Mouse (Mus musculus): Measurements from ENCODE around the gene Ccdc93. TPM values are rescaled to one million over a fixed set of nuclear protein-coding genes. Genes with fewer than 3 reads are reported as not detected.

Ccdc93 gene
- polyA plus RNA-seq, 1 experiment, result 5.2 TPM

DNA sequence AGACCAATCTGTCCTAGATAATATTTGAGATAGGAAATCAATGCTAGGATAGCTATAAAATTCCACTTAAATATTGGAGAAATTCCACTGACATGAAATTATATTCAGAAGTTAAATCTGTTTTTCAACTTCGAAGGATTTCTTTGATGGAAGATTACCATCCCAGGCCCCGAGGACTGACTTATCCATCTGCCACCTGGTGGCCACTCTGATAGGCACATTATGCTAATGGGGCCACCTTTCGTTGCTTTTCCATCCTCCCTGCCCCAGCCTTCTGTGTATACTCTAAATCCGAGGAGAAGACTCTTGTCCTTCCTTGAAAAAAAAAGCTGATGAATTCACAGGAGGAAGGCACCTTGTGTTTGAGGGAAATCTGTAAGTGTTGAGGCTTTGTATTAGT is 11.8 kb upstream of the Ccdc93 start:
- Histone ChIP-seq H3K36me3 (ENCODE audit: control insufficient read depth, insufficient read depth, low read length) (no peaks in the 10 kb centered on the region), H3K27ac (ENCODE audit: control insufficient read depth, insufficient read depth, low read depth, low read length) (no peak overlapping the region), H3K4me1 (ENCODE audit: control insufficient read depth, insufficient read depth, low read length) (no peaks in the 10 kb centered on the region), H3K27me3 (ENCODE audit: control insufficient read depth, insufficient read depth, low read length) (no peaks in the 10 kb centered on the region), H3K4me3 (ENCODE audit: control insufficient read depth, low read depth, low read length) (no peak overlapping the region)
- no peak for TF ChIP-seq POLR2A (IDR thresholded peaks at IDR 0.05; ENCODE audit: control insufficient read depth, low read depth, low read length)
- TF ChIP-seq CTCF (IDR thresholded peaks at IDR 0.05; ENCODE audit: control insufficient read depth, insufficient read depth, insufficient replicate concordance, low read depth, low read length), result no peak; the same call in 1 of the 2 replicates

DNA sequence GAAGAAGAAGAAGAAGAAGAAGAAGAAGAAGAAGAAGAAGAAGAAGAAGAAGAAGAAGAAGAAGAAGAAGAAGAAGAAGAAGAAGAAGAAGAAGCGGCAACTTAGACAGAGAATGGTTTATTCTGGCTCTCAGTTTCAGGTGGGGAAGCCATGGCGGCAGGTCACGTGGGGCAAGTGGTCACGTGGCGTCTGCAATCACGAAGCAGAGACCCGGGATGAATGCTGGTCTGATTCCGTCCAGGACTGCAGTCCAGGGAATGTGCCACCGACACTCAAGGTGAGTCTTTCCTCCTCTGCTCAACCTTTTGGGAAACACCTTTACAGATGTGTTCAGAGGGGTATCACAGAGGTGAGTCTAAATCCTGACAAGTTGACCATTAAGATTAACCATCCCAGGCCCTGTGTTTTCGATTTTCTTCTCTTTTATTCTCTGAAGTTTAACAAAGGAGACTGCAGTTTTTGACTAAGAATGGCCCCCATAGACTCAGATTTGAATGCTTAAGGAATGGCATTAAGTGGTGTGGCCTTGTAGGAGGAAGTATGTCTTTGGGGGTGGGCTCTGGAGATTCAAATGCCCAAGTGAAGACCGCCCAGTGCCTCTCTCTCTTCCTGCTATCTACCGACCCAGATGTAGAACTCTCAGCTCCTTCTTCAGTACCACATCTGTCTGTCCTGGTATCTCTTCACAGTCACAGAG is 11.1 kb upstream of the Ccdc93 start:
- Histone ChIP-seq H3K27me3 (ENCODE audit: control insufficient read depth, insufficient read depth, low read length) (no peaks in the 10 kb centered on the region), H3K27ac (ENCODE audit: control insufficient read depth, insufficient read depth, low read depth, low read length) (no peak overlapping the region), H3K36me3 (ENCODE audit: control insufficient read depth, insufficient read depth, low read length) (no peaks in the 10 kb centered on the region), H3K4me3 (ENCODE audit: control insufficient read depth, low read depth, low read length) (no peak overlapping the region), H3K4me1 (ENCODE audit: control insufficient read depth, insufficient read depth, low read length) (no peaks in the 10 kb centered on the region)
- TF ChIP-seq POLR2A (IDR thresholded peaks at IDR 0.05; ENCODE audit: control insufficient read depth, low read depth, low read length) (no peak), CTCF (IDR thresholded peaks at IDR 0.05; ENCODE audit: control insufficient read depth, insufficient read depth, insufficient replicate concordance, low read depth, low read length) (no peak)

DNA sequence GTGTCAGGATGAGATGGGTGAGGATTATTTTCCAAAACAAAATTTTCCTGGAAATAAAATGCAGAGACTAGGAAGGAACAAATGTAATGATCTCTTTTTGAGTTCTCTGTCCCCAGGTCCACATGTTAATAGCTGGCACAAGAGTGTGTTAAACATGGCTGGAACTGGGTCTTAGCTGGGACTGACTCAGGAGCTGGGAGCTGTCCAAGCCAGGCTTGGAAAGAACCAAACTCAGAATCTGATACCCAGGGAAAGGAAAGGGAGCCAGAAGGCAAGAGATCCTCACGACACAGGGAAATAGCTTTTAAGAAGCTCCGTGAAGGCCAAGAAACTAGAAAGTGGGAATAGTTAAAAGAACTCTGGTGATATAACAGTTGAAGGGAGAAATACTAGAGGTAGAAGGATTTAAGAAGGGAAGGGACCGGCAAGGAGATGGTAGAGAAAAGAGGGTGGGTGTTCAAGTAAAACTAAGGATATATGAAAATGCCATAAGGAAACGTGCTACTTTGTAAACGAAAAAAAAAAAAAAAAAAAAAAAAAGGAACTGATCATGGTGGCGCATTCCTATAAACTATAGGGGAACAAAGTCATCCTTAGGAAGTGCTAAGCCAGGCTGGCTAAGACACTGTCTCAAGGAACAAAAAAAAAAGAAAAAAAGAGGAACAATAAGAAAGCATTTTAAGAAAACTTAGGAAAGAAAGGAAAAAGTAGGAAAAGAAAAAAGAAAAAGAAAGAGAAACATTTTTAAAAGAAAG is 489 bp upstream of the Ccdc93 start:
- H3K4me1 ChIP-seq (ENCODE audit: control insufficient read depth, insufficient read depth, low read length), result peaks cover 11% of the 10 kb centered on the region
- TF ChIP-seq CTCF (IDR thresholded peaks at IDR 0.05; ENCODE audit: control insufficient read depth, insufficient read depth, insufficient replicate concordance, low read depth, low read length) (no peak), POLR2A (IDR thresholded peaks at IDR 0.05; ENCODE audit: control insufficient read depth, low read depth, low read length) (no peak)
- H3K36me3 ChIP-seq (ENCODE audit: control insufficient read depth, insufficient read depth, low read length), result no peaks in the 10 kb centered on the region
- no peaks in the 10 kb centered on the region for H3K27me3 ChIP-seq (ENCODE audit: control insufficient read depth, insufficient read depth, low read length)
- H3K27ac ChIP-seq (ENCODE audit: control insufficient read depth, insufficient read depth, low read depth, low read length), result no peak overlapping the region
- peak overlapping the region; percentile 84 for H3K4me3 ChIP-seq (ENCODE audit: control insufficient read depth, low read depth, low read length)

DNA sequence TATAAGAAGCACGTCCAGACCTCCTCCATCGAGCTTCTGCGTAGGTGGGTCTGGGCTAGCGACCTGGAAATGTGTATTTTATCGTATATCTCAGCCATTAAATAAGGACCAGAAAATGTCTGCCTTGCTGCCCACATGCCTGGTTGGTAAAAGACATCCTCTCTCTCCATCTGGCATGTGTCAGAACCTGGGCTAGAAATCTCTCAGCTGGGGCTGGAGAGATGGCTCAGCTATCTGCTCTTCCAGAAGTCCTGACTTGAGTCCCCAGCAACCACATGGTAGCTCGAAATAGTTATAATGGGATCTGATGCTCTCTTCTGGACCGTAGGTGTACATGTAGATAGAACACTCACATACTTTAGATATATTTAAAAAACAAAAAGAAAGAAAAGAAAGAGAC is 5.1 kb downstream of the Ccdc93 start:
- Histone ChIP-seq H3K36me3 (ENCODE audit: control insufficient read depth, insufficient read depth, low read length) (no peaks in the 10 kb centered on the region), H3K4me3 (ENCODE audit: control insufficient read depth, low read depth, low read length) (no peak overlapping the region), H3K27me3 (ENCODE audit: control insufficient read depth, insufficient read depth, low read length) (no peaks in the 10 kb centered on the region), H3K4me1 (ENCODE audit: control insufficient read depth, insufficient read depth, low read length) (peaks cover 11% of the 10 kb centered on the region), H3K27ac (ENCODE audit: control insufficient read depth, insufficient read depth, low read depth, low read length) (no peak overlapping the region)
- TF ChIP-seq POLR2A (IDR thresholded peaks at IDR 0.05; ENCODE audit: control insufficient read depth, low read depth, low read length), result no peak
- TF ChIP-seq CTCF (IDR thresholded peaks at IDR 0.05; ENCODE audit: control insufficient read depth, insufficient read depth, insufficient replicate concordance, low read depth, low read length), result no peak

DNA sequence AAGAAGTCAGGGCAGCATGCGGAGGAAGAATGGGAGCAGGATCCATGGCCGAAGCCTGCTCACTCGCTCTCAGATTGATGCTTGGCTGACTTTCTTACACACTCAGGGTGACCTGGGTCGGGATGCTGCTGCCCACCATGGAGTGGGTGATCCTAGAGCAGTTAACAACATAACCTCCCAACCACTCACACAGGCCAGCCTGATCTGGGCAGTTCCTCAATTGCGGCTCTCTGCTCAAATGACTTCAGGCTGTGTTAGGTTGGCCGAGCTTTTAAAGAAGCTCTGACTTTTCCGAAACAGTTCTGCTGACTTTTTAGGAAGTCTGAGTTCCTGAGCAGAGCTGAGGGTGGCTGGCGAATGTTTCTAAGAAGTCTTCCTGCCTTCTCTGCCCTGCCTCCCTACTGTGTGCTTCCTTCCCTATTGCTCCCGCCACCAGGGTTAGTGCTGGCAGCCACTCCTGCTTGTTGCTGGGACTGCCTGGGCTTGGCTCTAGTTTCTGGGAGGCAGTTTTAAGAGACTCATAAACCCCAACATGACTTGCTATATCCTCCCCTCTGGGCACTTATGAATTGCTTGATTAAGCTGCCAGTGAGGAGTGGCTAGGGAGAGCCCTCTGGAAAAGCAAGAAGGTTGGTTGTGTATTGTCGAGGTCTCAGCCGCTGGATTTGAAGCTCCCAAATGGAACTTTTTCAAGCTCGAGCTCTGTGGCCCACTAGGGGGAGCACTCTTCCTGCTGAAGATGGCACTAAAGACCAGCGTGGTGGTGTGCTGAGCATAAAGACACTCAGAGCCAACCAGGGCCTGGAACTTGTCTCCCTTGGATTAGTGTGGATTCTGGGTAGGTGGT is 9.9 kb downstream of the Ccdc93 start:
- H3K27ac ChIP-seq (ENCODE audit: control insufficient read depth, insufficient read depth, low read depth, low read length), result no peak overlapping the region
- no peak overlapping the region for H3K4me3 ChIP-seq (ENCODE audit: control insufficient read depth, low read depth, low read length)
- no peaks in the 10 kb centered on the region for H3K4me1 ChIP-seq (ENCODE audit: control insufficient read depth, insufficient read depth, low read length)
- TF ChIP-seq POLR2A (IDR thresholded peaks at IDR 0.05; ENCODE audit: control insufficient read depth, low read depth, low read length) (no peak), CTCF (IDR thresholded peaks at IDR 0.05; ENCODE audit: control insufficient read depth, insufficient read depth, insufficient replicate concordance, low read depth, low read length) (peak; percentile 56; the same call in 1 of the 2 replicates)
- no peaks in the 10 kb centered on the region for H3K36me3 ChIP-seq (ENCODE audit: control insufficient read depth, insufficient read depth, low read length)
- no peaks in the 10 kb centered on the region for H3K27me3 ChIP-seq (ENCODE audit: control insufficient read depth, insufficient read depth, low read length)

DNA sequence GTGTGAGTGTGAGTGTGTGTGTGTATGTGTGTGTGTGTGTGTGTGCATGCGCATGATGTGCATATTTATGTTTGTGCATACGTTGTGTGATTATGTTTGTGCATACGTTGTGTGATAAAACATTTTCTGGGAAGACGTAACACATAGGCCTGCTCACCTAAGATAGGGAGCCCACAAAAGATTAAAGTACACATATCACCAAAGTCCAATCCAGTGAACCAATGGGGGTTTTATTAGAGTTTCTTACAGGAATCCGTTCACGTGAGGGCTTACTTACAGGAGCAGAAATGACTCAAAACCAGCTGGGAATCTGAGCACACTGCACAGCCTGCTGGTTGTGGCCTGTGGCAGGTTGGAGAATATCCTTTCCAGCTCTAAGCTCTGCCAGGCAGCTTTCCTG is 13.3 kb downstream of the Ccdc93 start:
- Histone ChIP-seq H3K27ac (ENCODE audit: control insufficient read depth, insufficient read depth, low read depth, low read length) (no peak overlapping the region), H3K27me3 (ENCODE audit: control insufficient read depth, insufficient read depth, low read length) (no peaks in the 10 kb centered on the region), H3K4me3 (ENCODE audit: control insufficient read depth, low read depth, low read length) (no peak overlapping the region), H3K4me1 (ENCODE audit: control insufficient read depth, insufficient read depth, low read length) (no peaks in the 10 kb centered on the region), H3K36me3 (ENCODE audit: control insufficient read depth, insufficient read depth, low read length) (no peaks in the 10 kb centered on the region)
- TF ChIP-seq POLR2A (IDR thresholded peaks at IDR 0.05; ENCODE audit: control insufficient read depth, low read depth, low read length) (no peak), CTCF (IDR thresholded peaks at IDR 0.05; ENCODE audit: control insufficient read depth, insufficient read depth, insufficient replicate concordance, low read depth, low read length) (no peak)

DNA sequence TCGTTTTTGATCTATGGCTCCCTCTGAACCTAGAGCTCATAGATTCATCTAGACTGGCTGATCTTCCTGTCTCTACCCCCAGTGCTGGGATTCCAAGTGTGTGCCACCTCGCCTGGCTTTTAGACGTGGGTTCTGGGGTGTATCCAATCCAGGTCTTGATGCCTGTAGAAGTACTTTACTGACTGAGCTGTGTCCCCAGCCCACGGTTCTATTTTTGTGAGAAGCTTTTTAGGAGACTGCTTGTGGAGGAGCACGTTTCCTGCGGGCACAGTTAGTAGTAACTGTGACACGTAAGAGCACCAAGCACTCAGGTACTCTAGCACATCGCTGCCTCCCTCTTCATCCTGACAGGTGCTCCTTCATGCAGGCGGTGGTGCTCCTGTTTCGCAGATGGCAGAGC is 16.4 kb downstream of the Ccdc93 start:
- Histone ChIP-seq H3K4me3 (ENCODE audit: control insufficient read depth, low read depth, low read length) (no peak overlapping the region), H3K36me3 (ENCODE audit: control insufficient read depth, insufficient read depth, low read length) (no peaks in the 10 kb centered on the region), H3K4me1 (ENCODE audit: control insufficient read depth, insufficient read depth, low read length) (no peaks in the 10 kb centered on the region), H3K27ac (ENCODE audit: control insufficient read depth, insufficient read depth, low read depth, low read length) (no peak overlapping the region), H3K27me3 (ENCODE audit: control insufficient read depth, insufficient read depth, low read length) (no peaks in the 10 kb centered on the region)
- TF ChIP-seq POLR2A (IDR thresholded peaks at IDR 0.05; ENCODE audit: control insufficient read depth, low read depth, low read length) (no peak), CTCF (IDR thresholded peaks at IDR 0.05; ENCODE audit: control insufficient read depth, insufficient read depth, insufficient replicate concordance, low read depth, low read length) (no peak)

All from testis, adult 2 months (tissue).